Mouse (Mus musculus) heart, embryonic 11.5 days (tissue): ENCODE measurements around the gene Apol9b. TPM values are rescaled to one million over a fixed set of nuclear protein-coding genes. Genes with fewer than 3 reads are reported as not detected.
"Not testable (repeated sequence)": the region's sequence is repeated elsewhere in the genome, so short reads cannot be mapped to it uniquely, and the experiment has no call there.

Experiments used
- ATAC-seq: fragments of 200-750 bp; cut with Nextera tagmentation; replicated peaks from 2 replicates; pipeline ENCODE4 v1.8.0; 2017; ENCODE audit warnings: moderate library complexity; ENCODE audit not compliant: insufficient number of reproducible peaks, low FRiP score, low TSS enrichment
- H3K27ac ChIP-seq: fragments of 300-500 bp; sonication (generic); 2 replicates; pipeline ENCODE4 v1.5.1; 2014; ENCODE audit warnings: mild to moderate bottlenecking, low read depth, low read length
- H3K27me3 ChIP-seq: fragments of 300-500 bp; sonication (generic); 2 replicates; pipeline ENCODE4 v1.6.1; 2014; ENCODE audit warnings: mild to moderate bottlenecking, low read length, mixed read lengths; ENCODE audit not compliant: control insufficient read depth, insufficient read depth
- H3K36me3 ChIP-seq: fragments of 300-500 bp; sonication (generic); 2 replicates; pipeline ENCODE4 v1.6.1; 2014; ENCODE audit warnings: mild to moderate bottlenecking, low read length, moderate library complexity, mixed read lengths; ENCODE audit not compliant: control insufficient read depth, insufficient read depth
- H3K4me1 ChIP-seq: fragments of 300-500 bp; sonication (generic); 2 replicates; pipeline ENCODE4 v1.6.1; 2014; ENCODE audit warnings: low read length; ENCODE audit not compliant: control insufficient read depth, insufficient read depth
- H3K4me2 ChIP-seq: fragments of 300-500 bp; sonication (generic); 2 replicates; pipeline ENCODE4 v1.6.1; 2014; ENCODE audit warnings: mild to moderate bottlenecking, moderate library complexity
- H3K4me3 ChIP-seq: fragments of 300-500 bp; sonication (generic); 2 replicates; pipeline ENCODE4 v1.5.1; 2014; ENCODE audit warnings: low read depth, low read length
- H3K9ac ChIP-seq: fragments of 300-500 bp; sonication (generic); 2 replicates; pipeline ENCODE4 v1.6.1; 2014; ENCODE audit warnings: mild to moderate bottlenecking, low read depth, low read length, moderate library complexity
- H3K9me3 ChIP-seq: fragments of 300-500 bp; sonication (generic); replicated peaks from 2 replicates; pipeline ENCODE4 v1.6.1; 2016; ENCODE audit warnings: low read length; ENCODE audit not compliant: control insufficient read depth
- WGBS: fragments of 180-500 bp; shearing (Covaris S2); extraction: QIAGEN DNeasy Blood & Tissue Kit; methylation state at CpG from one replicate; pipeline ENCODE4 v1.1.7; 2014; ENCODE audit not compliant: insufficient replicate concordance; 5-methylcytosine and 5-hydroxymethylcytosine counted together
- polyA plus RNA-seq: library from polyadenylated mRNA; unstranded; fragments of >200 nt; fragmentation: Nextera tagmentation; extraction: Ambion mirVana; gene quantifications from 2 replicates; pipeline ENCODE4 v1.2.1, GENCODE M21; 2014

The Apol9b gene
- polyA plus RNA-seq, result 0.11 and 0.52 TPM in 2 replicates

- H3K27me3 ChIP-seq, H3K4me3 ChIP-seq, H3K9ac ChIP-seq, H3K4me1 ChIP-seq, H3K36me3 ChIP-seq, H3K4me2 ChIP-seq, H3K9me3 ChIP-seq, H3K27ac ChIP-seq, ATAC-seq: not testable (repeated sequence)
- WGBS, result 67% methylated on average over 1 of the region's 4 CpGs
These were observed at the start of gene Apol9b for GRCm38 (mm10) chr15:77728739-77729138. Gene Apol9b (plus strand): TSS chr15:77729039.

DNA sequence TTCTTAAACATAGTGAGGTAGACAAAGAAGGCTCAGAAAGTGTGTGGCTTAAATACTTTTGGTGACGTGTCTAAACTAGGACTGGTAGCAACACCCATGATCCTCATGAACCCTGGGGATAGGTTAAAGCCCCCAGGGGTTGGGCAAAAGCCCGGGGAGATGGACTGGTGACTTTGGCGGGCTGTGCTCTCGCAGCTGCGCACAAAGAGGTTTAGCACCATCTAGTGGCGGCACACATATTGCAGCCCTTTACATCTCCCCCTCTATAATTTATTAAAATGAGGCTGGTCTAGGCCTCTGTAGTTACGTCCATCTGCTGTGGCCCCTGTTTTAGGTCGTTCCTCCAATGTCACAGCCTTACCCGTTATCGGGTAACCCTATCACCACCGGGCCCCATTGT lies 44.9 kb upstream of the Apol9b start:
- not testable (repeated sequence) for H3K9me3 ChIP-seq, H3K27ac ChIP-seq, H3K4me2 ChIP-seq, H3K27me3 ChIP-seq, ATAC-seq, H3K4me3 ChIP-seq, H3K9ac ChIP-seq, H3K4me1 ChIP-seq, H3K36me3 ChIP-seq
- WGBS, result 5% methylated on average over 9 of the region's 11 CpGs

DNA sequence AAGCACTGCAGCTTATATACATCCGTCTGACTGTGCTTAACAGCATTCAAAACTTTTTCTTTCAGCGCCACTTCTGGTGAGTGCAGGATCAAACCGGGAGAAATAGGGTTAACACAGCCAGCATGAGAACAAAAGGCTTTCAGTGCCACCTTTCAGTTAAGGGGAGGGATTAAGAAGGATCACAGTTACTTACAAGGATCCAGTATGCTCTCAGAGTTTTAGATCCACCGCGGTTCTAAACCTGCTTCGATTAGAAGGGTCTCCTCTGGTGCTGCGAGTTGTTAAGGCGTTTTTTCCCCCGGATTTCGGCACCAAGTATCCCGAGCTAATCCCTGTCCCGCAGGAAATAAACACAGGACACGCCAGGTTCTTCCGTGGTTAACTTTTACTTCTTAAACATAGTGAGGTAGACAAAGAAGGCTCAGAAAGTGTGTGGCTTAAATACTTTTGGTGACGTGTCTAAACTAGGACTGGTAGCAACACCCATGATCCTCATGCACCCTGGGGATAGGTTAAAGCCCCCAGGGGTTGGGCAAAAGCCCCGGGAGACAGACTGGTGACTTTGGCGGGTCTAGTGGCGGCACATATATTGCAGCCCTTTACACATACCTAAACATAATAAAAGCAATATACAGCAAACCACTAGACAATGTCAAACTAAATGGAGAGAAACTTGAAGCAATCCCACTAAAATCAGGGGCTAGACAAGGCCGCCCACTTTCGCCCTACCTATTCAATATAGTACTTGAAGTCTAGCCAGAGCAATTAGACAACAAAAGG lies 37.1 kb upstream of the Apol9b start:
- peak overlapping the region; percentile 64 for H3K4me2 ChIP-seq
- peak overlapping the region; percentile 36 for H3K4me3 ChIP-seq
- peak overlapping the region; percentile 59 for H3K9ac ChIP-seq
- not testable (repeated sequence) for H3K27me3 ChIP-seq, ATAC-seq, H3K36me3 ChIP-seq, H3K27ac ChIP-seq, H3K9me3 ChIP-seq, H3K4me1 ChIP-seq
- WGBS, result 7% methylated on average over 19 of the region's 20 CpGs

GRCm38 (mm10) chr15:77694687-77695295 lies 34.0 kb upstream of the Apol9b start:
- H3K9ac ChIP-seq, H3K4me2 ChIP-seq, ATAC-seq, H3K36me3 ChIP-seq, H3K4me3 ChIP-seq, H3K27ac ChIP-seq, H3K27me3 ChIP-seq, H3K4me1 ChIP-seq, H3K9me3 ChIP-seq: not testable (repeated sequence)
- WGBS, result 37% methylated on average over 11 of the region's 15 CpGs

GRCm38 (mm10) chr15:77698656-77699055 lies 30.2 kb upstream of the Apol9b start, which contains the start of gene Apol7e:
Gene Apol7e (plus strand): TSS chr15:77698857.
- not testable (repeated sequence) for H3K4me2 ChIP-seq, H3K27me3 ChIP-seq, H3K36me3 ChIP-seq, H3K4me3 ChIP-seq, H3K9me3 ChIP-seq, H3K27ac ChIP-seq, H3K9ac ChIP-seq, ATAC-seq, H3K4me1 ChIP-seq
- 68% methylated on average over 4 of the region's 4 CpGs for WGBS

- H3K9ac ChIP-seq, H3K9me3 ChIP-seq, H3K36me3 ChIP-seq, H3K27me3 ChIP-seq, H3K4me3 ChIP-seq, H3K27ac ChIP-seq, ATAC-seq, H3K4me2 ChIP-seq, H3K4me1 ChIP-seq: not testable (repeated sequence)
- 86% methylated on average over 3 of the region's 3 CpGs for WGBS
These were observed 23.5 kb upstream of the Apol9b start for GRCm38 (mm10) chr15:77705306-77705705.

- not testable (repeated sequence) for H3K27me3 ChIP-seq, H3K4me3 ChIP-seq, ATAC-seq, H3K27ac ChIP-seq, H3K4me2 ChIP-seq, H3K4me1 ChIP-seq, H3K36me3 ChIP-seq, H3K9ac ChIP-seq, H3K9me3 ChIP-seq
- WGBS, result 57% methylated on average over 1 of the region's 1 CpGs
These were observed 19.9 kb upstream of the Apol9b start for GRCm38 (mm10) chr15:77708936-77709335.

DNA sequence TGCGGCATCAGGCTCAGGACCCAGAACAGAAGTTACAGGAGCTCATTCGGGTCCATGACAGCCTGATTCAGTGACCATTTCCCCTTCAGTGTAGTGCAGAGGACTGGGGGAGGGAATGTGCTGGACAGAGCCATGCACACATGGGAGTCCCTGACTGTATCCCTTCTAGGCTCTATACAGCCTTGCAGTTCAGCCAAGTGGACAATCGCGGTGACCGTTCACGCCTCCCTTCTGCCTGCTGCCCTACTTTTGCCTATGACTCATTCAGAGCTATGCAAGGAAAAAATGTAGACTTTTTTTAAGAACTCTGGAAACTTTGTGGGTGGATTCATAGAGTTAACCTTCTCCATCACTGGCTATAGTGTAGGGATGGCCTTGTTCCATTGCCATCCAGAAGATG lies 10.6 kb upstream of the Apol9b start:
- H3K4me3 ChIP-seq, H3K9ac ChIP-seq, H3K4me1 ChIP-seq, H3K36me3 ChIP-seq, H3K9me3 ChIP-seq, H3K27ac ChIP-seq, H3K4me2 ChIP-seq, ATAC-seq, H3K27me3 ChIP-seq: not testable (repeated sequence)
- 69% methylated on average over 2 of the region's 6 CpGs for WGBS

DNA sequence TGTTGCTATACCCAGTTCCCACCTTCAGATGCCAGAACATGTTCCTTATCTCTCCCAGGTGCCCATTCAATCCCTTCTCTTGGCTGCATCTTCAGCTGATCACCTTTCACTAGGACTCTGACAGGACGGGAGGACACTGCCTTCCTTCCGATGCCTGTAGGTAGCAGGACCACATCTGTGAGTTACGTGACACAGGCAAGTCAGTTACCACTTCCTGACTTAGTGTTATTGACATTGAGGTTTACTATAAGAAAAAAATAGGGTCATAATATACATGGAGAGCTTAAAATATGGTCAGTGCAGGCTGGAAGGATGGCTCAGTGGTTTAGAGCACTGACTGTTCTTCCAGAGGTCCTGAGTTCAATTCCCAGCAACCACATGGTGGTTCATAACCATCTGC lies 7.3 kb upstream of the Apol9b start:
- H3K36me3 ChIP-seq, H3K4me3 ChIP-seq, H3K27ac ChIP-seq, H3K9me3 ChIP-seq, H3K4me2 ChIP-seq, H3K27me3 ChIP-seq, H3K4me1 ChIP-seq, ATAC-seq, H3K9ac ChIP-seq: not testable (repeated sequence)
- whole genome bisulfite sequencing, result no CpG with 5 or more reads among the region's 3 CpGs
